Mouse (Mus musculus) lung, embryonic 16.5 days (tissue): ENCODE data around the gene Ube2t. TPM values are rescaled to one million over a fixed set of nuclear protein-coding genes. Genes with fewer than 3 reads are reported as not detected.

Experiments
- ATAC-seq: fragments of 200-750 bp; cut with Nextera tagmentation; 2 replicates; pipeline ENCODE4 v1.8.0; 2017; ENCODE audit warnings: low read depth, mild to moderate bottlenecking, moderate library complexity
- H3K27ac ChIP-seq: fragments of 300-500 bp; sonication (generic); 2 replicates; pipeline ENCODE4 v1.5.1; 2014; ENCODE audit warnings: mild to moderate bottlenecking, control low read depth, low read length
- H3K27me3 ChIP-seq: fragments of 300-500 bp; sonication (generic); 2 replicates; pipeline ENCODE4 v1.6.1; 2014; ENCODE audit warnings: low read depth, low read length, mixed read lengths; ENCODE audit not compliant: control insufficient read depth, insufficient read depth
- H3K36me3 ChIP-seq: fragments of 300-500 bp; sonication (generic); 2 replicates; pipeline ENCODE4 v1.6.1; 2014; ENCODE audit warnings: low read length; ENCODE audit not compliant: control insufficient read depth, insufficient read depth
- H3K4me1 ChIP-seq: fragments of 300-500 bp; sonication (generic); replicated peaks from 2 replicates; pipeline ENCODE4 v1.6.1; 2014; ENCODE audit warnings: low read length, mixed read lengths; ENCODE audit not compliant: control insufficient read depth, insufficient read depth
- H3K4me2 ChIP-seq: fragments of 300-500 bp; sonication (generic); 2 replicates; pipeline ENCODE4 v1.6.1; 2014; ENCODE audit warnings: low read depth, low read length, control low read depth
- H3K4me3 ChIP-seq: fragments of 300-500 bp; sonication (generic); 2 replicates; pipeline ENCODE4 v1.5.1; 2014; ENCODE audit warnings: mild to moderate bottlenecking, low read length, control low read depth
- H3K9ac ChIP-seq: fragments of 300-500 bp; sonication (generic); 2 replicates; pipeline ENCODE4 v1.6.1; 2014; ENCODE audit warnings: low read length, control low read depth
- H3K9me3 ChIP-seq: fragments of 300-500 bp; sonication (generic); 2 replicates; pipeline ENCODE4 v1.6.1; 2016; ENCODE audit warnings: low read length; ENCODE audit not compliant: control insufficient read depth
- WGBS: fragments of 180-500 bp; shearing (Covaris S2); extraction: QIAGEN DNeasy Blood & Tissue Kit; methylation state at CpG from one replicate; pipeline ENCODE4 v1.1.7; 2014; 5-methylcytosine and 5-hydroxymethylcytosine counted together
- polyA plus RNA-seq: library from polyadenylated mRNA; unstranded; fragments of >200 nt; fragmentation: Nextera tagmentation; extraction: Ambion mirVana; gene quantifications from 2 replicates; pipeline ENCODE4 v1.2.1, GENCODE M21; 2015

The Ube2t gene
- polyA plus RNA-seq, 1 experiment from 2014 or later, result 41.8 TPM

DNA sequence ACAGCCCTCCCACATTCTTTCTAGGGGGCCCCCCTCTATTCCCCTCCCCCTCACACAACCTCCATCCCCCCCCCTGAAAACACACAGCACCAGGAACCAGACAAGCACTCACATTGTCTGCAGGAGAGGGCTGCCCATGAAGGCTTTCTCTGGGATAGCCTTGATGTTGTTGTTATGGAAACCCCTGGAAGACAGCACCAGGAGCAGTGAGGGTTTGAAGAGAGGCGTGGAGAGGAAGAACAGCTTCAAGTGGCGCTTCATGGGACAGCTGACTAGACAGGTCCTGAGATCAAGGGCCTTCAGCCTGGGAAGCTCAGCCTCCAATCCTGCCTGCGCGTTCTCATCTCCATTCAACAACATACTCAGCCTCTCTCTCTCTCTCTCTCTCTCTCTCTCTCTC is 41.0 kb downstream of the Ube2t start:
- Histone ChIP-seq H3K4me3 (no peak overlapping the region), H3K4me1 (no peaks in the 10 kb centered on the region), H3K27ac (no peak overlapping the region), H3K9ac (no peak overlapping the region), H3K36me3 (no peaks in the 10 kb centered on the region), H3K9me3 (no peaks in the 10 kb centered on the region), H3K27me3 (no peaks in the 10 kb centered on the region), H3K4me2 (no peak overlapping the region)
- no peak for ATAC-seq
- 30% methylated on average over 4 of the region's 4 CpGs for WGBS

DNA sequence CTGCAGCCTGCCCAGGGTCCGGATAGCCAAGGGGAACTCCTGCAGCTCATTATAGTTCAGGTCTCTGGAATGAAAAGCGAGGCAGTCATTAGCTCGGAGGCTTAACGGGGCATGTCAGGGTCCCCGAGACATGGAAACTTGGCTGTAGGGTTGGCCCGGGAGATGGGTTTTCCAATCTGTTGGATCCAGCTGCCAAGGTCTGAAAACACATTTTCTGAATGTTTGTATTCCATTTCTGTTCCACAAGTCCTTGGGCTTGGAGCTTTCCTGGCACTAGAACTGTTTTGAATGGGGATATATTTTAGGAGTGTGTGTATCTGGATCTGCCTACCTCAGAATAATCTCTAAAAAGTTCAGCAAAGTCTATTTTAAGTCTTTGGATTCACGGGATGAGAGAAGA is 43.3 kb downstream of the Ube2t start:
- H3K4me1 ChIP-seq, result no peaks in the 10 kb centered on the region
- no peak overlapping the region for H3K4me2 ChIP-seq
- no peaks in the 10 kb centered on the region; the same call in 1 of the 2 replicates for H3K27me3 ChIP-seq
- no peak overlapping the region for H3K4me3 ChIP-seq
- H3K27ac ChIP-seq, result no peak overlapping the region
- no peaks in the 10 kb centered on the region for H3K36me3 ChIP-seq
- WGBS, result 67% methylated on average over 7 of the region's 7 CpGs
- no peaks in the 10 kb centered on the region for H3K9me3 ChIP-seq
- no peak for ATAC-seq
- H3K9ac ChIP-seq, result no peak overlapping the region

DNA sequence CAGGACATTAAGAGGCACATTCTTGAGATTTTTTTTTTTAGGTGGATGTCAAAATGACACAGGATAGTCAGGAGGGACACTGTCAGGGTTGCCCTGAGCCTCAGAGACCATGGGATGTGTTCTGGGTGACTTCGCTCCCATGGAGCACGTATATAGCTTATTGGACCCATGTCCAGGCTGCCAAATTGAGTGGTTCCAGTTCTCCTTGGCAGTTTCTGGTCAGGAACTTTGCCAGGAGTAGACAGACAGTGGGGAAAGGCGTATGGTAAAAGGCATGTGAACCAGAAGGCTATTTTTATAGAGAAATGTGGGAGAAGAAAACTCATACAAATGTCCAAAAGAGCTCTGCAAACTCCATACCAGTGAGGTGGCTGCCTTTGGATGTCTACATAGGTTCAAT is 47.5 kb downstream of the Ube2t start:
- no peaks in the 10 kb centered on the region for H3K36me3 ChIP-seq
- no peak overlapping the region for H3K9ac ChIP-seq
- WGBS, result 66% methylated on average over 3 of the region's 3 CpGs
- H3K4me1 ChIP-seq, result no peaks in the 10 kb centered on the region
- no peak overlapping the region for H3K27ac ChIP-seq
- H3K4me3 ChIP-seq, result no peak overlapping the region
- ATAC-seq, result no peak
- no peak overlapping the region for H3K4me2 ChIP-seq
- no peaks in the 10 kb centered on the region for H3K9me3 ChIP-seq
- H3K27me3 ChIP-seq, result no peaks in the 10 kb centered on the region; the same call in 1 of the 2 replicates

DNA sequence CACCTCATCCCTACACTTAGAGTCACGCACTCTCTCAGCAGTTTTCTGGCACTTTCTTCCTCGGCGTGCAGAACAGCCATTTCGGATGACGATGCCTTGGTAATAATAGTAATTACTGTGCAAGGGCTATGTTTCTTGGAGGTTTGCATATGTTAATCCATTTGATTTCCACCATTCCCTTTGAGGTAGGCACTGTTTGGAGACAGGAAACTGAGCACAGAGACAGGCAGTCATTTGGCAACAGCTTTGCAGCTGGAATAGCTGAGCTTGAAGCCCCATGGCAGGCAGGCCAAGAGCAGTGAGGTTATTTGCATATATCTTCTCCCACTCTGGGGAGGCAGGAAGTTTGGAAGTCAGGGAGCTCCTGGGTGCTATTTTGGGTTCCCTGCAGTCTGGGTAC is 49.5 kb downstream of the Ube2t start:
- no peak overlapping the region for H3K4me2 ChIP-seq
- no peak overlapping the region for H3K9ac ChIP-seq
- no peaks in the 10 kb centered on the region for H3K9me3 ChIP-seq
- no peaks in the 10 kb centered on the region; the same call in 1 of the 2 replicates for H3K27me3 ChIP-seq
- H3K27ac ChIP-seq, result no peak overlapping the region
- ATAC-seq, result no peak
- H3K4me3 ChIP-seq, result no peak overlapping the region
- no peaks in the 10 kb centered on the region for H3K36me3 ChIP-seq
- 92% methylated on average over 5 of the region's 5 CpGs for WGBS
- H3K4me1 ChIP-seq, result peaks cover 7% of the 10 kb centered on the region; the same call in 1 of the 2 replicates

DNA sequence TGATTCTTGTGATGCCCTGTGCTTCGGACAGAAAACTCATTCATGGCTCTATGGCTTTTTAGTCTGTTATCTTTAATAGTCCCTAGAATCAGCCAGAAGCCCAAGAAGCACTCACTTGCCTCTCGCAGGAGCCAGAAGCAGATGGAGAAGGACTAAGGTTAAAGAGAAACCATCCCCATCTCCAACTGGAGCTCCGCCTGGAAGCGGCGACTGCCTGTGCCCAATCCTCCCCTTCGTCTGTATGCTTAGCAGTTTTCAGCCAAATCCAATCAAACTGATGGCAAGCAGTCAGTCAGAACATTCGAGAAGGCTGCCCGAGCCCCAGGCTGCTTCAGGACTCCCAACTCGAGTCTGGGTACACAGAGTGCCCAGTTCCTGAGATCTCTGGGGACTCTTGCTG is 50.1 kb downstream of the Ube2t start:
- no peaks in the 10 kb centered on the region for H3K36me3 ChIP-seq
- H3K27me3 ChIP-seq, result no peaks in the 10 kb centered on the region; the same call in 1 of the 2 replicates
- no peak overlapping the region for H3K4me3 ChIP-seq
- H3K4me2 ChIP-seq, result no peak overlapping the region
- ATAC-seq, result no peak
- H3K4me1 ChIP-seq, result peaks cover 9% of the 10 kb centered on the region; the same call in 1 of the 2 replicates
- WGBS, result 79% methylated on average over 9 of the region's 9 CpGs
- H3K27ac ChIP-seq, result no peak overlapping the region
- no peak overlapping the region for H3K9ac ChIP-seq
- H3K9me3 ChIP-seq, result no peaks in the 10 kb centered on the region

DNA sequence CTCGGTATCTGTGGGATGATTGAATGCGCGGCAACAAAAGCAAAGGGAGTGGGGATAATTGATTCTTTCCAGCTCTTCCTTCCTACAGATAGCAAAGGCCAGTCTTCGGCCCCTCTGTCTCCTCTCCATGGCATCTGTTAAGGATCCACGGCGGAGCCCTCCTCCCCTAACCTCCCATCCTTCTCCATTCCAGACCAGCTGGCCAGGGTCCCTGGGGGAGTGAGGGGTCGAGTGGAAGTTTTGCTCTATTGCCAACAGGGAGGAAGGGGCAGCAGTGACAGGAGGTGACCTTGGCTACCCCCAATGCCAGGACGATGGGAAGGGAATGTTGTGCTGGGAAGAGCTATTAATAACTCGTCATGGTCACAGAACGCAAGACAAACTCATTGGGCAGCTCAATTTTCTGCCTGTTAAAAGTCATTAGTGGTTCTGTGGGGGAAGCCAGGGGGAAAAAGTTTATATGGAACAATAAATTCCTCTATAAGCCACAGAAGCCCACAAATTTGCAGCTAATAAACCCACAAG is 52.6 kb downstream of the Ube2t start:
- Histone ChIP-seq H3K4me2 (no peak overlapping the region), H3K27ac (no peak overlapping the region), H3K4me1 (peaks cover 24% of the 10 kb centered on the region), H3K36me3 (no peaks in the 10 kb centered on the region), H3K9ac (no peak overlapping the region), H3K27me3 (no peaks in the 10 kb centered on the region; the same call in 1 of the 2 replicates), H3K4me3 (no peak overlapping the region), H3K9me3 (no peaks in the 10 kb centered on the region)
- no peak for ATAC-seq
- WGBS, result 58% methylated on average over 10 of the region's 10 CpGs

DNA sequence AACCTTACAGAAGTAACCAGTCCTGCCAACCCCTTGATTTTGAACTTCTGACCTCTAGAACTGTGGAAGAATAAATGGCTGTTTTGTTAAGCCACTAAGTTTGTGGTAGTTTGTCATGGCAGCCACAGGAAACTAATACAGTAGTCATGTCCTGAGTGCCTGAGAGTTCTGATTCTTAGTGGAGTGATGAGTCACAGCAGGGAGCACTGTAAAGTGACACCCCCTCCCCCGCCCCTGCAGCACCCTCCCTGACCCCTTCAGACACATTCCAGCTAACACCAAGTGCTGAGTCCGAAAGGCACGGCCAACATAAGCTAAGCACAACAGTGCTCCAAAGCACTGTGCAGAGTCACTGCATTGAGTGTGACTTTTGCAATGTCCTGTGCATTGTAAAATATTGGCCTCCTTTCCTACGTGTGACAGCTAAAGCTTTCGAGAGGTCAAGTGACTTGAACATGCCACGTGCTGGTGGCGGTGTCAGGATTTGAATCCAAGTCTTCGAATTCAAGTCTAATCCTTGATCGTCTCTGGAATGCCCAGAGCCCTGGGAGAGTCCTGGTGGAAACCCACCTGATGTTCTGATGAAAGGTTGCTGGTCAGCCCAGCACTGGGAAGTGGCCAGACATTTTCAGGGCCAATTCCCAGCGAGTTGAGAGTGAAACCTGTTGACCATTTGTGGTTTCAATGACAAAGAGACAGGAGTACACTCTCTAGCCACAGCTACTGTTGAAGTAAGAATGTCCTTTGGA is 54.7 kb downstream of the Ube2t start:
- WGBS, result 64% methylated on average over 10 of the region's 10 CpGs
- Histone ChIP-seq H3K9ac (no peak overlapping the region), H3K4me1 (peaks cover 45% of the 10 kb centered on the region), H3K9me3 (no peaks in the 10 kb centered on the region), H3K27me3 (no peaks in the 10 kb centered on the region), H3K36me3 (no peaks in the 10 kb centered on the region), H3K4me2 (no peak overlapping the region), H3K4me3 (no peak overlapping the region), H3K27ac (no peak overlapping the region)
- peak; percentile 13; the same call in 1 of the 2 replicates for ATAC-seq

DNA sequence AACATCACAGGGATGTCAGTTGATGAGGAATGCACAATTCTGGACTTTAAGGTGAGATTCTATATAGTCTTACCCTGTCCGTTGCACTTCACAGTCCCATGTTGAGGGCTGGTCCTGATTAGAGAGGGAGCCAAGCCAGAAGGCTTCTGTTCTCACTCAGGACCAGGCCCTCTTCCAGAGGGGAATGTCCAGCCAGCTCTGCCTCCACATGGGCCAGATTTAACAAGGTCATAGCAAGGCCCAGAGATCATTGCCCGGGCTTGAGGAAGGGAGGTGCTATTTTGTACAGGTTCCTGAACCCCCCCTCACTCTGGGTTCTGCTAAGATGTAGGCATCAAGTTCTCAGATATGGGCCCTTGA is 55.3 kb downstream of the Ube2t start:
- 68% methylated on average over 2 of the region's 2 CpGs for WGBS
- Histone ChIP-seq H3K9ac (no peak overlapping the region), H3K9me3 (no peaks in the 10 kb centered on the region), H3K4me1 (peaks cover 47% of the 10 kb centered on the region), H3K27ac (no peak overlapping the region), H3K36me3 (no peaks in the 10 kb centered on the region), H3K27me3 (no peaks in the 10 kb centered on the region), H3K4me2 (no peak overlapping the region), H3K4me3 (no peak overlapping the region)
- ATAC-seq, result no peak

DNA sequence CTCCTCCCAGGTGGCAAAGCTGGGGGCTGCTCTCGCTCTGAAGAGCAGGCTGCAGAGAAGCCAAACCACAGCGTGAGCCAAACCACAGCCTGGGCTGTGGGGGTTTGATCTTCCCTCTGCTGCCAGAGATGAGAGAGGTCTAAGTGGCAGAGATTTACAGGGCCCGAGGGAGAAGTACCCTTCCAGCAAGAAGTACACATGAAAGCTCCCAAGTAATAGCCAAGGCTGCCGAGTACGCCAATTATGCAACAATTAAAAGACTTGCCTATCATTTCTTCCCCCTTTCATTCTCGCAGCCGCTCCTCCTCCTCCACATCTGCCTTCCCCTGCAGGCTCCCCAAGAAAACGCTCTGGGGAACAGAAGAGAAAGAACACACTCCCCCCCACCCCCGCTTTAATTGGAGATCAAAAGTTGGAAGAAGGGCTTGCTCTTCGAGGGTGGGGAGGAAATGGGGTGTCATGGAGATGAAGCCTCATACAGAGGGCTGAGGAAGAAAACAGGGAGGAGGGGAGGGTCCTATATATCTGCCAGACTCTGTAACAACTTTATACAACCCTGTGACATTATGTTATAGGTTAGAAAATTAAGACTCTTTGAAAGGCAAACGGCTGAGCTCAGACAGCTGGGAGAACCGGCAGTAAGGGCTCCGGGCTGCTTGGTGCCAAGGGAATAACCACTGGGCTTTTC is 56.9 kb downstream of the Ube2t start:
- no peaks in the 10 kb centered on the region for H3K27me3 ChIP-seq
- H3K9ac ChIP-seq, result no peak overlapping the region
- H3K27ac ChIP-seq, result no peak overlapping the region
- no peak overlapping the region for H3K4me3 ChIP-seq
- 18% methylated on average over 13 of the region's 13 CpGs for WGBS
- ATAC-seq, result no peak
- H3K4me1 ChIP-seq, result peaks cover 47% of the 10 kb centered on the region
- no peaks in the 10 kb centered on the region for H3K36me3 ChIP-seq
- H3K9me3 ChIP-seq, result 0 out of 2 replicates have a peak, but pooled peaks cover 2% of the 10 kb centered on the region
- no peak overlapping the region for H3K4me2 ChIP-seq
